Mouse (Mus musculus) embryonic facial prominence, embryonic 12.5 days (tissue): Measurements from ENCODE around the gene Gsta4. TPM values are rescaled to one million over a fixed set of nuclear protein-coding genes. Genes with fewer than 3 reads are reported as not detected.
"Not testable (repeated sequence)": the region's sequence is repeated elsewhere in the genome, so short reads cannot be mapped to it uniquely, and the experiment has no call there.

Experiments
- ATAC-seq: fragments of 200-750 bp; cut with Nextera tagmentation; 2 replicates; pipeline ENCODE4 v1.8.0; 2017; ENCODE audit not compliant: insufficient number of reproducible peaks, insufficient read depth, low FRiP score, low TSS enrichment
- H3K27ac ChIP-seq: fragments of 300-500 bp; sonication (generic); 2 replicates; pipeline ENCODE4 v1.5.1; 2016; ENCODE audit warnings: mild to moderate bottlenecking
- H3K27me3 ChIP-seq: fragments of 300-500 bp; sonication (generic); 2 replicates; pipeline ENCODE4 v1.6.1; 2016; ENCODE audit warnings: mild to moderate bottlenecking, moderate library complexity
- H3K36me3 ChIP-seq: fragments of 300-500 bp; sonication (generic); 2 replicates; pipeline ENCODE4 v1.6.1; 2016; ENCODE audit warnings: mild to moderate bottlenecking
- H3K4me1 ChIP-seq: fragments of 300-500 bp; sonication (generic); 2 replicates; pipeline ENCODE4 v1.6.1; 2016
- H3K4me2 ChIP-seq: fragments of 300-500 bp; sonication (generic); replicated peaks from 2 replicates; pipeline ENCODE4 v1.6.1; 2016; ENCODE audit warnings: mild to moderate bottlenecking, moderate library complexity
- H3K4me3 ChIP-seq: fragments of 300-500 bp; sonication (generic); 2 replicates; pipeline ENCODE4 v1.5.1; 2016; ENCODE audit warnings: mild to moderate bottlenecking
- H3K9ac ChIP-seq: fragments of 300-500 bp; sonication (generic); 2 replicates; pipeline ENCODE4 v1.6.1; 2016; ENCODE audit warnings: mild to moderate bottlenecking, moderate library complexity
- H3K9me3 ChIP-seq: fragments of 300-500 bp; sonication (generic); 2 replicates; pipeline ENCODE4 v1.6.1; 2016; ENCODE audit warnings: mild to moderate bottlenecking, moderate library complexity
- WGBS: fragments of 180-500 bp; shearing (Covaris S2); methylation state at CpG from one replicate; pipeline ENCODE4 v1.1.7; 2016; 5-methylcytosine and 5-hydroxymethylcytosine counted together
- polyA plus RNA-seq: library from polyadenylated mRNA; unstranded; fragments of >200 nt; fragmentation: Nextera tagmentation; extraction: Ambion mirVana; gene quantifications from 2 replicates; pipeline ENCODE4 v1.2.1, GENCODE M21; 2016

Gene Gsta4
- polyA plus RNA-seq, 1 experiment from 2014 or later, result 102 TPM

GRCm38 (mm10) chr9:78255683-78256470, 73.3 kb downstream of the Gsta4 start:
- H3K4me2 ChIP-seq, H3K4me1 ChIP-seq, ATAC-seq, H3K4me3 ChIP-seq, H3K36me3 ChIP-seq, H3K27ac ChIP-seq, H3K27me3 ChIP-seq, H3K9ac ChIP-seq, H3K9me3 ChIP-seq: not testable (repeated sequence)
- 69% methylated on average over 4 of the region's 4 CpGs for WGBS

- not testable (repeated sequence) for H3K27ac ChIP-seq, H3K36me3 ChIP-seq, H3K4me3 ChIP-seq, H3K9ac ChIP-seq, H3K27me3 ChIP-seq, ATAC-seq, H3K4me1 ChIP-seq, H3K4me2 ChIP-seq, H3K9me3 ChIP-seq
- 74% methylated on average over 2 of the region's 3 CpGs for WGBS
These were observed 74.3 kb downstream of the Gsta4 start, which contains the start of gene Gm3776 for GRCm38 (mm10) chr9:78256914-78257313. Gene Gm3776 (plus strand): TSS chr9:78257129.

Other genes with a start within 250 kb of the Gsta4 start
- 0.10 and 0.18 TPM in 2 replicates for gene Gcm1, start 130.8 kb upstream of the Gsta4 start, polyA plus RNA-seq
- gene Fbxo9, start 73.7 kb upstream of the Gsta4 start, polyA plus RNA-seq, result 42.9 and 43.1 TPM in 2 replicates
- 32.0 and 33.1 TPM in 2 replicates for gene Ick, start 73.6 kb upstream of the Gsta4 start, polyA plus RNA-seq
- not detected in 2 replicates for gene Gsta1, start 47.9 kb downstream of the Gsta4 start, polyA plus RNA-seq
- 0.19 TPM in 1 of 2 replicates, not detected in the other for gene Gm3776, start 74.4 kb downstream of the Gsta4 start, polyA plus RNA-seq
- gene Gm10639, start 107.1 kb downstream of the Gsta4 start, polyA plus RNA-seq, result not detected in 2 replicates
- not detected in 2 replicates for gene Omt2a, start 132.0 kb downstream of the Gsta4 start, polyA plus RNA-seq
- not detected in 2 replicates for gene Omt2b, start 144.8 kb downstream of the Gsta4 start, polyA plus RNA-seq
- gene Gsta2, start 173.0 kb downstream of the Gsta4 start, polyA plus RNA-seq, result not detected in 2 replicates
- gene Dppa5a, start 185.4 kb downstream of the Gsta4 start, polyA plus RNA-seq, result 0.37 and 0.66 TPM in 2 replicates
- 2.2 TPM in 2 replicates for gene Ooep, start 196.0 kb downstream of the Gsta4 start, polyA plus RNA-seq
- gene Ddx43, start 213.0 kb downstream of the Gsta4 start, polyA plus RNA-seq, result 0.19 and 0.33 TPM in 2 replicates